Mouse (Mus musculus) heart, adult 9 months (tissue): Measurements from ENCODE around the gene Kif26a.

Experiments
- DNase-seq, 2 experiments: peaks; one replicate each; pipeline ENCODE4 v3.0.0; 2022; ENCODE audit warnings: low spot score in 2 of 2

Kif26a gene

DNA sequence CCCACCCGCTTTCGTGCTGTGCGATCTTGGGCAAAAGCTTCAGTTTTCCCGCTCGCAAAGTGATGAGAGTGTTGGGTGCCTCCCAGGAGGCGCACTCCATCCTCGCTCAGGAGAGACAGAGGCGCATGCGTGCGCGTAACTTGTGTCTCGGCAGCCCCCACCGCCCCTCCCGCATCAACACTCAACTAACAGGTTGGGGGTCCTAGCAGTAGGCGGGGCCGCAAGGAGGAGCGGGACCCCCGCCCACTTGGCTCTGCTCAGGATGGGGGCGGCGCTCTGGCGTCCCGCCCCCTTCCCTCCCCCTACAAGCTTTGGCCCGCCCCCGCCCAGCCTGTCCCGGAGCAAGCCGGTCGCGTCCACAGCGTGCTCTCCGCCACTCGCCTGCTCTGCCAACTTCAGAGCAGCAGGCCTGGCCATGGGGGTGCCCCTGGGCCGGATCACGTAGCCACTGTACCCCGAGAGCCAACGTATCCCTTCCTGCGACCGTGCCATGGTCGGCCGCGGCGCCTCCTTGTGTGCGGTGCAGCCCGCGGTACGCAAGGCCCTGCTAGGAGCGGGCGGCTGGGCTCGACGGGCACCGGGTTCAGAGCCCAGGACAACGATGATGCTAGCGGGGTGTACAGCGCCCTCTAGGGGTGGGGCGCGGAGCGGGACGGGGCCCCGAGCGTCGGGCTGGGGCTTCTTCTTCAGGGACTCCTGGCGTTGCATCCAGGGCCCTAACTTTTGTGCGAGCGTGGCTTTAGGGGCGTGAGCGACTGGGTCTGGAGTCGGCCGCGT is at the start of gene Kif26a:
Gene Kif26a, plus strand, starts transcription at position 334 of the 777 bp plus-strand sequence.
- DNase-seq, result peak; percentile 71 to 76

DNA sequence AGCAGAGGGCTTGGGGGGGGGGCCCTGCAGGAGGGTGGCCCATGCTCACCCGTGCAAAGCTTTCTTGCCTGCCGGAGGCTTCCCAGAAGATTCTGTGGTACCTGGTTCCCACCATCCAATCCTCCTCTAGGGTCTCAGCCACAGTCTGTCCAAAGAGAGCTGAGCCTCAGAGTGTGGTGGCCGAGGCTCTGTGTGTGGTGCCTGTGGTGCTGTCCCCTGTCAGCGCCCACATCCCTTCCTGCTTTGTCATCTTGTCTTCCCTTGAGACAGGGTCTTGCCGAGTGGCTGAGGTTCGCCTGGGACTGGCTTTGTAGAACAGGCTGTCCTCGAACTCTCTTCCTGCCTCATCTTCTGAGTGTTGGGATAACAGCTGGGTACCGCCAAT is 49.3 kb upstream of the Kif26a start:
- DNase-seq, result no peak

DNA sequence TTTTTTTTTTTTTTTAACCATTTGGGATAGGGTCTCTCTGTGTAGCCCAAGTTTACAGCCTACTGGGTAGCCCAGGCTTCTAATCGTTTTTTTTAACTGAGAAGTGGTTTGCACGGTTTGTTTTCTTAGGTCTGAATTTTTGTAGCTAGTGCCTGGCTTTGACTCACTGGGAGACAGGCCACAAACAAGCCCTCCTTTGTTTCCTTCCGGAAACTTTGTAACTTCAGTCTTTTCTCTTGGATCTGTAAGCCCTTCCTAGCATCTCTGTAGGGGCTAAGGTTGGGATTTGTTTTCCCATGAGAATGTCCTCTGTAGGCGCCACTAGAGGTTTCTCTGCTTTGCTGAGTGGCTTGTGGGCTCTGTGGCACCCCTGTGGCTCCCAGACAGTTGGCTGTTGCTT is 45.9 kb upstream of the Kif26a start:
- DNase-seq, result no peak

DNA sequence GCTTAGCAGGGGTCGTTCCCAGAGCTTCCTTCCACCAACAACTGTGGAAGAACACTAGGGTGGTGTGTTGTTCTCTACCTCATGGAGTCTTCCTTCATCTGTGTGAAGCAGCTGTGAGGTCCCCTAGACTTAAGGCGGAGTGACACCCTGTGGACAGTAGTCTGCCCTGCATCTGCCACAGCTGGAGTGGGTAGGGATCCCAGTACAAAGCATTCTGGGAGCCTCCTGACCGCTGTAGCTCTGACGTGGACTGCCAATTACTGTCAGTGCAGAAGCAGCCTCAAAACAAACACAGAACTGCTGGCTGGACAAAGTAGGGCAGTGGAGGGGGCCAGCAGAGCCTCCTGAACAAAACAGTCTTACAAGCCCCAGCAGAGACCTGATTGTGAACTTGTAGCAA is 45.0 kb upstream of the Kif26a start:
- DNase-seq, result no peak

DNA sequence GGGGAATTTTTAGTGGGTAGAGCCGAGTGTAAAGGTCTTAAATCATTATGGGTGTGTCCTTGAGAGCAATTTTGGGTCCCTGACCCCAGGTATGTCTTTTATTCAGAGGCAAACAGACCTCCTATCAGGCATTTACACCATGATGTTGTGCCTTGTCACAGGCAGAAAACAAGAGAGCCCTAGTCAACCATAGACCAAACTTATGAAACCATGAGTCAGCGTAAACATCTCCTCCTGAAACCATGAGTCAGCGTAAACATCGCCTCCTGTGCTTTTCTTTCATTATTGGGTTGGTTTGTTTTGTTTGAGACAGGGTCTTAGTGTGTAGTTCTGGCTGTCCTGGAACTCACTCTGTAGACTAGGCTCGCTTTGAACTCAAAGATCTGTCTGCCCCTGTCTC is 42.8 kb upstream of the Kif26a start:
- DNase-seq, result no peak

DNA sequence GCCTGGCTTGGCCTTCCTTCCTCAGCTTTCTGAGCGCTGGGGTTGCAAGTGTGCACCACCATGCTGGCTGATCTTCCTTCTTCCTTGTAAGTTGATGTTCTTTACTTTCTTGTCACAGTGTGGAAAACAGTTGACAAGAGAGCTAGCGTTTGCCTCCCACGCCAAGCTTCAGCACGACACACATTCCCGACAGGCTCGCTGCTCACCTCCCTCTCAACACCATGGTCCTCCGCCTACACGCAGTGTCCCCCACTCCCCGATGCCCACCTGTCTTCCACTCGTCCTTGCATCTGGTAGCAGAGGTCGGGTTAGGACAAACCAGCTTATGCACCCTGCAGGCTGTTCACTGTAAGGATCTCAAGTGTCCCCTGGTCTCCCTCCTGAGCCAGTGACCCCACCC is 41.1 kb upstream of the Kif26a start:
- no peak for DNase-seq

- no peak for DNase-seq
Observed at GRCm38 (mm10) chr12:112106541-112106971, 39.5 kb upstream of the Kif26a start, which contains the start of gene Aspg. Gene Aspg (plus strand): TSS chr12:112106679.

DNA sequence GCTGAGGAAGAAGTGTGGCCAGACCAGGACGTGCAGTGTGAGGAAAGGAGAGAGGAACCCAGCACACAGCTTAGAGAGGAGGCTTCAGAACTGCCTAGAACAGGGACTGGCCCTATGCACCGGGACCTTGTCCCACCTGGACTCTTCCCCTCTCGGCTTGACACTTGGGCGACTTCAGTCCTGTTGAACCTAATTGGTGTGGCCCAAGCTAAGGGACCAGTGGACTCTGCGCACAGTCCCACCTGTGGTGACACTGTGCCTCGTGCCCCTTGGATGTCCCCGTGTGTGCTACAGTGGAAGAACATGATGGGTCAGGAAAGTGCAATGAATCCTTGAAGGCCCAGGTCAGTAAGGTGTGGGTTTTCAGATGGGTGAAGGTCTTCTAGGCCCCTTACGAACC is 38.3 kb upstream of the Kif26a start:
- DNase-seq, result no peak

GRCm38 (mm10) chr12:112108696-112109445 is 37.1 kb upstream of the Kif26a start:
- DNase-seq, result no peak

DNA sequence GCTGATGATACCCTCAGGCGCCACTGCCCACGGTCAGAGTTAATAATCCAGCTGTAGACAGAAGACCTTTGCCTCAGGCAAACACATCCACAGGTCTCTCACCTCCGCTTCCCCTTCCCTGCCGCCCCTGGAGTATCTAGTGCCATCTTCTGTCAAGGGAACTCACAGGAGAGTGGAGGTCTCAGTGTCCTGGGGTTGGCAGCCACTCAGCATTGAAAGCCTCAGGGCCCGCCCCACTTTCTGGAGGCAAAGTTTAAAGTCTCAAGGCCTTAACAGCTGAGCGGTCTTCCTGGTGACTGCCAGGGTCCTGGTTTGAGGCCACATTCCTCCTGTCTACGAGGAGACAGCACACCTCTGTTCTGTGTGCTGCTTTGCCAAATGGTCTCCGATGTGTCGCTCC is 36.3 kb upstream of the Kif26a start:
- DNase-seq, result no peak

GRCm38 (mm10) chr12:112111323-112111722 is 34.7 kb upstream of the Kif26a start:
- no peak for DNase-seq

DNA sequence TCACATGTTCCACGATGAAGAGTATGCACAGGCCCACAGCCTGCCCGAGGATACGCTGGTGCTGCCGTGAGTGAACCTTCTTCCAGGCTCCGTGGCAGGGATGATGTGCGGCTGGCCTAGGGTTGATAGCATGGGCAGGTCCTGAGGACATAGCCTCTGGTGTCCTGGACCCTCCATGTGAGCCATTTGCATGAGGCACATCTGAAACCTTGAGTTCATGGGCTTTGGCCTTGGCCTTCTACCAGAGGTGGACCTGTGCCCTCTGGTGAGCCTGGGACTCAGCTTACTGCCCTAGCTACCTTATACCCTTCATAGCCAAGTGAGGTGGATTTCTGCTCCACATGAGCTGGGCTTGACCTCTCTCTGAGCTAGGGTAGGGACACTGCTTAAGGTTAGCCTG is 33.8 kb upstream of the Kif26a start:
- no peak for DNase-seq

DNA sequence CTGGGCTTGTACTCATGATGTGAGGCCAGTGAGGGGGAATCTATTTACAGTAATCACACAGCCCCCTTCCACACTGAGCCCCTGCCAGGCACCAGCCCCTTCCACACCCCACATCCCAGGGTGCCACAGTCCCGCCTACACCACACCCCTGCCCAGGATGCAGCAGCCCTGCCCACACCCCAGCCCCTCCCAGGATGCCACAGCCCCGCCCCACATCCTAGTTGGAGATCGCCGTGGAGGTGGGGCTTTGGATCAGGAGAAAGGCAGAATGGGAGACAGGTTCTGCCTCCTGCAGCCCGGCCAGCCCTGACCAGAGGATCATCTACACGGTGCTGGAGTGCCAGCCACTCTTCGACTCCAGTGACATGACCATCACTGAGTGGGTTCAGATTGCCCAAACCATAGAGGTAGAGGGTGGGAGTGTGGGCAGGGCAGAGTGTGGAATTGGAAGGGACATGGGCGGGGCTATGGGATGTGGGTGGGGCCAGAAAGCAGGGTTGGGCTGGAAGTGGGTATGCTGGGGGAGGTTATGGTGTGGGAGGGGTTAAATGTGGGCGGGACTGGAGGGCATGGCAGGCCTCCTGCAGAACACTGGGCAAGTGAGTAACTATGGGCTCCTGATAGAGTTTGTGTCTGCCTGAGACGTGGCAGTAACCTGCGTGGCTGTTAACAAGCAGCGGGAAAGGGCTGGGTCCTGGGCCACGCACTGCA is 33.2 kb upstream of the Kif26a start:
- no peak for DNase-seq

- peak; percentile 71 to 85 for DNase-seq
Observed at GRCm38 (mm10) chr12:112113710-112114109, 32.3 kb upstream of the Kif26a start.

GRCm38 (mm10) chr12:112117006-112117405 is 29.0 kb upstream of the Kif26a start:
- no peak for DNase-seq

DNA sequence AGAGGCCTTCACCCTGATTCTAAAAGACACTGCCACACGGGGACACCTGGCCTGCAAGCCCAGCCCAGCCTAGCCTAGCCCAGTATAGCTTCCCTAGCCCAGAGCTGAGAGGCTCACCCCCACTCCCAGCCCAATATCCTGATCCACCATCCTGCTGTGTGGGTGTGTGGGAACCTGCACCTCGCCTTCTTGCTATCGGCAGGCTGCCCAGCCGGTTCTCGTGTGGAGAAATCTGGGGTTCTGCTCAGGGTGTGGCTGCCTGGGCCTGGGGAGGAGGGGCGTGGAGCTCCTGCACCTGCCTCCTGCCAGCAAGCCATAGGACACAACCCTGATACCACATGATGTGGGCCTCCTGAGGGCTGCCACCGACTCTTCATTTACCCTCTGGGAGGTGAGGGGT is 28.4 kb upstream of the Kif26a start:
- DNase-seq, result no peak

DNA sequence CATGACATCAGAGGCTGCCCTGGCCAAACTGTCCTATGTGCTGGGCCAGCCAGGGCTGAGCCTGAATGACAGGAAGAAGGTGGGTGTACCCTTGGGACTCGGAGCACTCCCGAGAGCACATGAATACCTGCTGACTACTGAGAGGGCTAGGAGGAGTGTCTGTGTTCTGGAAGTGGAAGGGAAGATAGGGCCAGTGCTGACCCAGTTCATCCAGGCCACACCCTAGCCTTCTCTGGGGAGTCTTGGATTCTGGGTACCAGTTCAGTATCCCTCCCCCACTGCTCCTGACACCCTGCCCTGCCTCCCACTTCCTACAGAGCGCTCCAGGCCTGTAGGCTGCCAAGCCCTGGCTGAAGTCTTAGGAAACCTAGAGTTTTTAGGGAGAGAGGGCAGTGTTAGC is 24.8 kb upstream of the Kif26a start:
- DNase-seq, result peak; percentile 39 to 43

GRCm38 (mm10) chr12:112125903-112126302 is 20.1 kb upstream of the Kif26a start:
- DNase-seq, result no peak

- DNase-seq, result no peak
Observed at GRCm38 (mm10) chr12:112126931-112127635, 18.9 kb upstream of the Kif26a start.

DNA sequence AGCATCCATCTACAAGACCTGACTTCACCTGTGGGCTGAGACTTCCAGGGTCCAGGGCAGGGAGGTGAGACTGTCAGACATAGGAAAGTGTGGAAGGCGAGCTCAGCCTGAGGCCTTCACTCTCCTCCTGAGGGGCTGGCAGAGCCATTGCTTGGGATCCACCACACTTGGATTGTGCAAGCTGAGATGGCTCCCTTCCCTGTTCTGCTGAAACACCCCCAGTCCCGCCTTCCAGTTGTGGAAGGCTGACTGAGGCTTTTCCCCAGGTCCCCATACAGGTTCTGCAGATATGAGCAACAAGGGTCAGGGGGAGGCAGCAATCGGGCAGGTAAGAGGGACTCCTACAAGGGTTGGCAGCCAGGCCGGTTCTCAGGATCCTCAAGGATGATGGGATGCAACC is 17.5 kb upstream of the Kif26a start:
- no peak for DNase-seq

DNA sequence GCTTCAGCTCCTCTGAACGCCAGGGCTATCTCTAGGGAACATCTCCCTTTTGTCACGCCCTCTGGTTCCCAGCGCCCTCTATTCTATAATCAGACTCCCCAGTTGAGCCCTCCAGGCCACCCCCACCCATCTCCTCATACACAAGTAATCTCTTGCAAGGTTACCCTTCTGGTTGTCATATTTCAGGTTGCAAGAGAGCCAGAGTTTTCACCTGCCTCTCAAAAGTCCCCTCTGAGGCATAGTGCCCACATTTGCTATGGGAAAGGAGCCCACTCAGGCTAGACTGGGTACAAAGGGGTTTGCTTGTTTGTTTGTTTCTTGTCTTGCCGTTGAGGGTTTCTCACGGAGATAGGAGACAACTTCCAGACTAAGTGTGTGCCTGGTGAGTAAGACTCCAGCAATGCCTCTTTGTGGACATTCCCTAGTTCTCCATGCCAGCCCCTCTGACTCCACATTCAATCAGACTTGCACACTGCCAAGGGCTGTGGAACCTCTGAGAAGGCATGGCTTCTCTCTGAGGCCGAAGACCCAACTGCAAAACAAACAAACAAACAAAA is 16.6 kb upstream of the Kif26a start:
- DNase-seq, result no peak
